Mouse (Mus musculus) urinary bladder, postnatal 36 days (tissue): ENCODE measurements around the gene Hsd17b13.
"Not testable (repeated sequence)": the region's sequence is repeated elsewhere in the genome, so short reads cannot be mapped to it uniquely, and the experiment has no call there.

Source experiments
- DNase-seq, 2 experiments: peaks; one replicate each; pipeline ENCODE4 v3.0.0; 2022; ENCODE audit warnings: low spot score in 2 of 2, mixed read lengths in 1 of 2

Gene Hsd17b13

DNA sequence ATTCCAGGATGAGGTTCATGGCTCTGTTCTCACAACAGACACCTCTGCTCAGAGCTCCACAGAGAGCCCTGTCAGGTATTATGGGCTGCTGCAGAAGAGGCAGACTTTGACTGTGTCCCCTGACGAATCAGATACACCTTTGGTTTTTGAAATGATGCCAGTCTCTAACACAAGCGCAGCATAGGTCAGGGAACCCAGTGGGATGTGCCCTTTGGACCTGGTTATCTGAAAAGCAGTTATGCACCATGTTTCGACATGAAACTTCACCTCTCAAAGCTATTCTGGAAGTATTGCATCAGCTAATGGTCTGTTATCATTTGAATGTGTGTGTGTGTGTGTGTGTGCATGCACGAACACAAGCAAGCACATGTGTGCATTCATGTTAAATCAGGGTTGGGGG, at the start of gene Hsd17b13:
TSS of gene Hsd17b13 (minus strand) at position 114 of the 400 bp plus-strand sequence.
- DNase-seq = no peak

- DNase-seq = peak in 1 of 2 experiments; percentile 13
These were observed 48.1 kb upstream of the Hsd17b13 start for GRCm38 (mm10) chr5:104025245-104025854.

GRCm38 (mm10) chr5:104024762-104025161, 47.6 kb upstream of the Hsd17b13 start:
- DNase-seq = no peak

DNA sequence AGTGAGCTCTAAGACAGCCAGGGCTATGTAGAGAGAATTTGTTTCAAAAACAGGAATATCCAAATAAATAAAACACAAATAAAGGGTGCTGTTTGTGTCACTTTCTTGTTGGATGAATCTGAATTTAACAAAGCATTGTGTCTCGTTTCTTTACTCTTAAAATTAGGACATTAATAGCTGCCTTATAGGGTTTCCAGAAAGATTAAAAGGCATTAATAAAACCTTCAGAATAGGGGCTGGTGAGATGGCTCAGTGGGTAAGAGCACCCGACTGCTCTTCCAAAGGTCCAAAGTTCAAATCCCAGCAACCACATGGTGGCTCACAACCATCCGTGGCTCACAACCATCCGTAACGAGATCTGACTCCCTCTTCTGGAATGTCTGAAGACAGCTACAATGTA, 47.0 kb upstream of the Hsd17b13 start:
- not testable (repeated sequence) for DNase-seq

GRCm38 (mm10) chr5:104023289-104024020, 46.2 kb upstream of the Hsd17b13 start:
- DNase-seq = no peak

DNA sequence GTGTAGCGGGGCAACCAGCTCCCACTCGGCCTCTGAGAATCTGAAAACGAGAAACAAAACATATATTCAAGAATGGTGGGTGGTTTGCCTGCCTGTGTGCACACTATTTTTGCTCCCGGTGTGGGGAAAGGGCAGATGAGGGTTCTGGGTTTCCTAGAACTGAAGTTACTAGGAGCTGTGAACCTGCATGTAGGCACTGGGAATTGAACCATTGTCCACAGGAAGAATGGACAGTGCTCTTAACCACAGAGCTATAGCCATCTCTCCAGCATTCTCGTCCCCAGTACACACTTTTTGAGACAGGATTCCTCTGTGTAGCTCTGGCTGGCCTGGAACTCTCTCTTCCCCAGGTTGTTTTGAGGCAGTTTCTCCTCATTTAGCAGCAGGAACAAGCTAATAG, 45.3 kb upstream of the Hsd17b13 start:
- DNase-seq = no peak

- DNase-seq = peak; percentile 82 to 94
These were observed 44.6 kb upstream of the Hsd17b13 start, which contains the start of gene Hsd17b11 for GRCm38 (mm10) chr5:104021597-104022378. Hsd17b11 (minus strand) TSS chr5:104021919.

- DNase-seq = no peak
These were observed 34.2 kb upstream of the Hsd17b13 start for GRCm38 (mm10) chr5:104011419-104011818.

DNA sequence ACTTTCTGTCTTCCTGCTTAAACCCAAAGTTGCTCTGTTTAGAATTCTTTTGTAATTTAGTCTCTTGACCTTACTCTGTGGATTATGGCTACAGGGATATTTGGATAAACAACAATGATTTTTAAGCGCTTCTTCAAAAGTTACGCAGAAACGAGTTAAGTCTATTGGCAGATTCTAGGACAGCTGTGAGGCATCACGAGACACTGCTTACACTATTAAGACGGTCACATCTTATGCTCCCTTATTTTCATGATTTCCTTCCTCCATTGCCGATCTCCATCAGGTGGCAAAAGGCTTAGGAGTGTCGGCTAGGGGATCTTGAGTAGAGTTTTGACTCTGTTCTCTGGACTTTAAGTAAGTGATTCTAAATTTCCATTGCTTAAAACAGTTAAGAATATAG, 33.1 kb upstream of the Hsd17b13 start:
- DNase-seq = no peak

GRCm38 (mm10) chr5:104009421-104009820, 32.2 kb upstream of the Hsd17b13 start:
- no peak for DNase-seq

- DNase-seq = no peak
These were observed 30.6 kb upstream of the Hsd17b13 start for GRCm38 (mm10) chr5:104007801-104008200.

DNA sequence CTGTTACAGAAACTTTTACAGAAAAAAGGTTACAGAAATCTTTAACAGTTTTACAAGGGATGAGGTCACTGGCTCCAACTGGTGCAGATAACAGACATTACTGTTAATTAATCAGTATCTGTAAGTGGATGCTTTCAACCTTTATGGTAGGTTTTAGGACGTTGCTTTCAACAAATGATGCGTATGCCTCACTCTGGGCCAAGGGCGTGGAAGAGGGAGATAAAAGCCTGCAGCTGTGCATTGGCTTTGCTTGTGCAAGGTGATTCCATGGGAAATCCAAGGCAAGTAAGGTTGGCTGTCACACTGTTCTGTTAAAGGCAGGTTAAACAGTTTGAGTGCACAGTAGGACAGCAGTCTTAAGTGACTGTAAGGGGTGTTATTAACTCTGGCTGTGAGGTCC, 29.6 kb upstream of the Hsd17b13 start:
- no peak for DNase-seq

GRCm38 (mm10) chr5:104003955-104004354, 26.7 kb upstream of the Hsd17b13 start:
- DNase-seq = no peak

GRCm38 (mm10) chr5:104003256-104003931, 26.2 kb upstream of the Hsd17b13 start:
- DNase-seq = no peak

DNA sequence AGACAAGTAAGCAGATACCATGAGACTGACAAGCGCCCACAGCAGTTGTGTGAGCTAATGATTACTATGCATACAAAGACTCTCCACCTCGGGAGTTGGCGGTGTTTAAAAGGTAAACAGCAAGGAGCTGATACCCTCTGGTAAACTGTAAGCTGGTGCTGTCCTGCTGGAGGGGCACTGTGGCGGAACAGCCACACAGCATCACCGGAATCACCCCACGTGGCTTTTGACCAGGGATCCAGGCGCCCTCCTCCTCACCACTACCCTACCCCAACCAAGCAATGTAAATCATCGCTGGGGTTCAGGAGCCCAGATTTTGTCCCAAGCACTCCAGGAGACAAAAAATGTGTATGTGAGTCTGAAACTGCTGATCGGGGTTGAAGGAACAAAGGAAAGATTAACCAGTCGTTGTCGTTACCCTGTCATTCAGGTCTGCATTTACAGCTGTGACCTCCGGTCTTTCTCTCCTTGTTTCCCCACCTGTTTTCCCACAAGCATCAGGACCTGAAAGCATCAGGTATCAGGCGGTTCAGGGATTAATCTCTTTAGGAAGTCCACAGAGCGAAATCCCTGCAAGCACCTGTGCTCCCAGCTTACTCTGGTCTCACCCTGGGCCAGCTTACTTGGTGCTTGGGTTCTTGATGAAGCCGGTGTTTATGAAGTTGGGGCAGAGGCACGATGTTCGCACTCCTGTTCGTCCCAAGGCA, 25.5 kb upstream of the Hsd17b13 start:
- DNase-seq = no peak

- peak; percentile 72 to 82 for DNase-seq
These were observed 22.5 kb upstream of the Hsd17b13 start for GRCm38 (mm10) chr5:103999738-104000137.

- DNase-seq = peak in 1 of 2 experiments; percentile 40
These were observed 21.5 kb upstream of the Hsd17b13 start for GRCm38 (mm10) chr5:103998739-103999138.

- DNase-seq = no peak
These were observed 18.0 kb upstream of the Hsd17b13 start for GRCm38 (mm10) chr5:103995181-103995580.

- DNase-seq = no peak
These were observed 17.5 kb upstream of the Hsd17b13 start for GRCm38 (mm10) chr5:103994669-103995068.

DNA sequence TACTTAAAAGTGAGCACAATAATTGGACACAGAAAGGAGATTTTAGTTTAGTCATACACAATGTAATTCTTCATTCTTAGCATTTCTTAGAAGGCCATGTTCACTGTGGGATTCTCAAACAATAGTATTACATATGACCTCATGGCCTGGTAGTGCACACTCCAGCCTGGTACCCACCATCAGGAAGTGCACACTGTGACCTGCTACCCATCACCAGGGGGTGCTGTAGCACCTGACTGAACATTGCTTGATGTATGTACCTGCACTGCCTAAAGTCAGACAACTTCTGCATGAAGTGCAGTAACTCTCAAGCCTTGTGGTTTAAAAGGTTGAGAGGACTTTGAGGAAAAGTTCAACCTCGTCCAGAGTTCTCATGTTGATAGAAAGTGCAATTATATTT, 16.4 kb upstream of the Hsd17b13 start:
- no peak for DNase-seq

GRCm38 (mm10) chr5:103992831-103993230, 15.6 kb upstream of the Hsd17b13 start:
- no peak for DNase-seq
